Mouse (Mus musculus) MEL (cell line): Measurements from ENCODE around the gene Themis2. TPM values are rescaled to one million over a fixed set of nuclear protein-coding genes. Genes with fewer than 3 reads are reported as not detected.

Source experiments
- BHLHE40 ChIP-seq: IDR thresholded peaks from 2 replicates; pipeline ENCODE4 v1.6.1; 2012; ENCODE audit warnings: low read depth, mild to moderate bottlenecking, inconsistent platforms, low read length, improper control_type of control experiment, borderline replicate concordance
- CHD1 ChIP-seq: IDR thresholded peaks from 2 replicates; pipeline ENCODE4 v1.6.1; 2012; ENCODE audit warnings: low read depth, mild to moderate bottlenecking, inconsistent platforms, low read length, improper control_type of control experiment
- EP300 ChIP-seq, 2 experiments: IDR thresholded peaks; 2 replicates each; pipeline ENCODE4 v1.6.1; 2011; ENCODE audit warnings: improper control_type of control experiment in 2 of 2, low read length in 2 of 2, low read depth in 1 of 2, mild to moderate bottlenecking in 1 of 2
- GATA1 ChIP-seq: IDR thresholded peaks from 2 replicates; pipeline ENCODE4 v1.6.1; 2011; ENCODE audit warnings: low read depth, low read length, improper control_type of control experiment
- MAFK ChIP-seq: IDR thresholded peaks from 2 replicates; pipeline ENCODE4 v1.6.1; 2011; ENCODE audit warnings: low read depth, mild to moderate bottlenecking, low read length, improper control_type of control experiment, borderline replicate concordance
- MAX ChIP-seq: IDR thresholded peaks from 2 replicates; pipeline ENCODE4 v1.6.1; 2011; ENCODE audit warnings: low read length, improper control_type of control experiment
- MAZ ChIP-seq: IDR thresholded peaks from 2 replicates; pipeline ENCODE4 v1.6.1; 2012; ENCODE audit warnings: low read depth, mild to moderate bottlenecking, inconsistent platforms, low read length, improper control_type of control experiment
- MYC ChIP-seq: IDR thresholded peaks from 2 replicates; pipeline ENCODE4 v1.6.1; 2011; ENCODE audit warnings: low read depth, mild to moderate bottlenecking, low read length, improper control_type of control experiment, moderate library complexity
- NELFE ChIP-seq: IDR thresholded peaks from 2 replicates; pipeline ENCODE4 v1.6.1; 2011; ENCODE audit warnings: low read depth, low read length, improper control_type of control experiment
- POLR2AphosphoS2 ChIP-seq: IDR thresholded peaks from 2 replicates; pipeline ENCODE4 v1.6.1; 2011; ENCODE audit warnings: low read length, improper control_type of control experiment
- RCOR1 ChIP-seq: IDR thresholded peaks from 2 replicates; pipeline ENCODE4 v1.6.1; 2012; ENCODE audit warnings: low read depth, mild to moderate bottlenecking, inconsistent platforms, low read length, improper control_type of control experiment
- SIN3A ChIP-seq: IDR thresholded peaks from 2 replicates; pipeline ENCODE4 v1.6.1; 2012; ENCODE audit warnings: low read length, improper control_type of control experiment, inconsistent platforms
- SMC3 ChIP-seq: IDR thresholded peaks from 2 replicates; pipeline ENCODE4 v1.6.1; 2011; ENCODE audit warnings: low read depth, low read length, improper control_type of control experiment
- TAL1 ChIP-seq: IDR thresholded peaks from 2 replicates; pipeline ENCODE4 v1.6.1; 2012; ENCODE audit warnings: mild to moderate bottlenecking, inconsistent platforms, low read length, moderate library complexity, mixed read lengths
- TCF12 ChIP-seq: IDR thresholded peaks from 2 replicates; pipeline ENCODE4 v1.6.1; 2014; ENCODE audit warnings: low read depth, mild to moderate bottlenecking, inconsistent platforms, low read length, improper control_type of control experiment, moderate library complexity
- UBTF ChIP-seq: IDR thresholded peaks from 2 replicates; pipeline ENCODE4 v1.6.1; 2012; ENCODE audit warnings: low read depth, mild to moderate bottlenecking, inconsistent platforms, low read length, improper control_type of control experiment, moderate library complexity, borderline replicate concordance; ENCODE audit not compliant: insufficient read depth
- USF1 ChIP-seq: IDR thresholded peaks from 2 replicates; pipeline ENCODE4 v1.6.1; 2014; ENCODE audit warnings: low read depth, mild to moderate bottlenecking, inconsistent platforms, low read length, improper control_type of control experiment, moderate library complexity
- USF2 ChIP-seq, 2 experiments: IDR thresholded peaks; 2 replicates each; pipeline ENCODE4 v1.6.1; 2011 to 2012; ENCODE audit warnings: improper control_type of control experiment in 2 of 2, low read length in 2 of 2, borderline replicate concordance in 1 of 2, inconsistent platforms in 1 of 2, low read depth in 1 of 2, mild to moderate bottlenecking in 1 of 2; ENCODE audit not compliant: insufficient read depth in 1 of 2
- ZC3H11A ChIP-seq: IDR thresholded peaks from 2 replicates; pipeline ENCODE4 v1.6.1; 2012; ENCODE audit warnings: low read depth, mild to moderate bottlenecking, inconsistent platforms, low read length, improper control_type of control experiment
- ZNF384 ChIP-seq: IDR thresholded peaks from 2 replicates; pipeline ENCODE4 v1.6.1; 2012; ENCODE audit warnings: low read depth, mild to moderate bottlenecking, inconsistent platforms, low read length, improper control_type of control experiment
- polyA plus RNA-seq, 2 experiments: library from polyadenylated mRNA; stranded (reverse) in 1 of 2; unstranded in 1 of 2; fragments of >175 nt in 1 of 2; fragments of >200 nt in 1 of 2; gene quantifications; 2 replicates each; pipeline versions ENCODE4 v1.2.1 to v1.2.4; 2012; ENCODE audit warnings: low replicate concordance in 2 of 2, low read depth in 1 of 2; ENCODE audit not compliant: insufficient read length in 2 of 2, insufficient read depth in 1 of 2, missing spikeins in 1 of 2
- total RNA-seq: library from RNA; depleted of rRNA; stranded (reverse); fragments of 300-350 nt; gene quantifications from 2 replicates; pipeline ENCODE4 v1.2.3, GENCODE M21; 2012; rRNA removed

Themis2 gene
- total and polyA plus RNA-seq, 3 experiments, result 1.0 to 2.6 TPM; not detected in 1

DNA sequence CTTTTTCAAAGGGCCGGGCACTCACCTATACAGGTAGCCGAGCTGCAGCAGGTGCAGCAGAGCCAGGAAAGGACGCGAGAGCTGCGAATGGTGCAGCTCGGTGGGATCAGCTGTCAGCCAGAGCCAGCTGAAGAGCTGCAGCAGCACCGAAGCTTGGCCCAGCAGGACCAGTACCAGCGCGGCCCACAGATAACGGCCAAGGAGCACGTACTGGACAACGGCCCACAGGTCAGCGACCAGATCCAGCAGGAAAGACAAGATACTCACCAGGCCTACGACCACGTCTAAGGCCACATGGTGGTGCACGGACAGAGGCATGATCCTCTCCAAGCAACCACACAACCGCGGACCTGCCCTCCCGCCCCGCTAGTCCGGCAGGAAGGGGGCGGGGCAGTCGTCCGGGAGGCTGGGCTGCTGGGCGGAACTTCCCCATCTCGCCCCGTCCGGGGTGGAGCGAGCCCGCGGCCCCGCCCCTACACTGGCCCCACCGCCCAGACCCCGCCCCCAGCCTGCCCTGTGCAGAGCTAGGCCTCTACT lies 64.0 kb downstream of the Themis2 start, which contains the start of gene Xkr8 (continued):
- TF ChIP-seq MAFK, result no peak
- no peak for TF ChIP-seq MYC
- TF ChIP-seq NELFE, result peak; percentile 64
- TF ChIP-seq UBTF, result no peak
- TF ChIP-seq USF1, result no peak
- peak; percentile 50 for TF ChIP-seq MAX
- no peak for TF ChIP-seq ZNF384
- no peak for TF ChIP-seq TAL1
- no peak for TF ChIP-seq GATA1
- TF ChIP-seq EP300 (IDR thresholded peaks at IDR 0.05; ENCODE audit: low read depth in 1 of 2, low read length in 2 of 2), result no peak
- TF ChIP-seq TCF12, result 0 out of 2 replicates have a peak, but pooled peaks have one; percentile 20
- no peak for TF ChIP-seq ZC3H11A
- no peak for TF ChIP-seq SMC3
- TF ChIP-seq POLR2AphosphoS2, result no peak; the same call in 1 of the 2 replicates
- TF ChIP-seq BHLHE40, result no peak
- TF ChIP-seq RCOR1, result no peak
- peak; percentile 56; the same call in 1 of the 2 replicates for TF ChIP-seq MAZ
- no peak for TF ChIP-seq USF2 (IDR thresholded peaks at IDR 0.05; ENCODE audit: borderline replicate concordance in 1 of 2, insufficient read depth in 1 of 2, low read depth in 1 of 2, low read length in 2 of 2)
- TF ChIP-seq CHD1, result no peak
- peak; percentile 76 for TF ChIP-seq SIN3A

Other genes with a start within 250 kb of the Themis2 start
- gene Ptafr, start 232.3 kb downstream of the Themis2 start, total RNA-seq, result not detected in 2 replicates
- under 1 TPM in 1 of 2 experiments, not detected in 1; 0.06 TPM for gene Ptafr, start 232.3 kb downstream of the Themis2 start, polyA plus RNA-seq
- 21.7 and 24.6 TPM in 2 replicates for gene Eya3, start 157.4 kb downstream of the Themis2 start, total RNA-seq
- gene Eya3, start 157.4 kb downstream of the Themis2 start, polyA plus RNA-seq, result 100 to 1,000 TPM in 1 of 2 experiments, 10 to 100 TPM in 1; 38.2 to 270 TPM
- gene Xkr8, start 63.8 kb downstream of the Themis2 start, total RNA-seq, result 2.4 and 2.8 TPM in 2 replicates
- gene Xkr8, start 63.8 kb downstream of the Themis2 start, polyA plus RNA-seq, result 1 to 10 TPM in 1 of 2 experiments, not detected in 1; 3.9 TPM
- 0.20 and 0.69 TPM in 2 replicates for gene Smpdl3b, start 39.1 kb downstream of the Themis2 start, total RNA-seq
- gene Smpdl3b, start 39.1 kb downstream of the Themis2 start, polyA plus RNA-seq, result under 1 TPM in 1 of 2 experiments, not detected in 1; 0.28 TPM
- gene Rpa2, start 28.1 kb downstream of the Themis2 start, total RNA-seq, result 102 and 119 TPM in 2 replicates
- 100 to 1,000 TPM in 1 of 2 experiments, not detected in 1; 103 TPM for gene Rpa2, start 28.1 kb downstream of the Themis2 start, polyA plus RNA-seq
- gene Ppp1r8, start 46.8 kb upstream of the Themis2 start, total RNA-seq, result 83.6 and 84.7 TPM in 2 replicates
- 100 to 1,000 TPM in 1 of 2 experiments, not detected in 1; 103 TPM for gene Ppp1r8, start 46.8 kb upstream of the Themis2 start, polyA plus RNA-seq
- 16.3 and 16.8 TPM in 2 replicates for gene Stx12, start 88.1 kb upstream of the Themis2 start, total RNA-seq
- gene Stx12, start 88.1 kb upstream of the Themis2 start, polyA plus RNA-seq, result 10 to 100 TPM in 1 of 2 experiments, not detected in 1; 22.0 TPM
- 7.5 and 8.4 TPM in 2 replicates for gene Fam76a, start 126.2 kb upstream of the Themis2 start, total RNA-seq
- 10 to 100 TPM in 1 of 2 experiments, not detected in 1; 15.4 TPM for gene Fam76a, start 126.2 kb upstream of the Themis2 start, polyA plus RNA-seq
- gene Fgr, start 177.7 kb upstream of the Themis2 start, total RNA-seq, result not detected in 2 replicates
- not detected for gene Fgr, start 177.7 kb upstream of the Themis2 start, polyA plus RNA-seq
- gene Ahdc1, start 214.9 kb upstream of the Themis2 start, total RNA-seq, result 2.5 and 2.9 TPM in 2 replicates
- 1 to 10 TPM in 1 of 2 experiments, not detected in 1; 8.8 TPM for gene Ahdc1, start 214.9 kb upstream of the Themis2 start, polyA plus RNA-seq